ENCODE assay signal across 10 mouse cellular contexts in genomic region chr15:5086162-5086561, GRCm38 (mm10). TPM values are rescaled to one million over a fixed set of nuclear protein-coding genes. Genes with fewer than 3 reads are reported as not detected.
A peak's percentile ranks its signal among the peaks of the same experiment; 100 is the strongest.
DNase-seq lines count a peak whose midpoint lies in the region; ATAC-seq and TF ChIP-seq lines count a peak whose summit lies in the region.
"Had no signal": no experiment of that assay in that cellular context is flagged by ENCODE, and none has a peak within 500 bp of the region (broad histone marks: within the 10 kb centered on the region; RNA-seq: fewer than 3 reads in every experiment).

No protein-coding gene starts in this region.

- ATAC-seq in Patski: no peak
- ATAC-seq: intestine, embryonic 15.5 days had no signal

- TF ChIP-seq POLR2A in cerebellum, adult 2 months (IDR thresholded peaks at IDR 0.05; ENCODE audit: borderline replicate concordance, insufficient read depth, low read length): no peak

- DNase-seq in cerebellum, adult 2 months: no peak
- no peak for DNase-seq in cerebellum, adult 8-10 months
- no peak for DNase-seq in layer of hippocampus, adult 2 months (ENCODE audit: low spot score in 2 of 2)
- no peak for DNase-seq in layer of hippocampus, adult 11-12 months (ENCODE audit: low spot score)
- no peak for DNase-seq in Patski (ENCODE audit: low read depth, low spot score)
- DNase-seq in lung, postnatal 10 days: peak; percentile 22
- no peak for DNase-seq in cerebellum, adult 18-20 months
- DNase-seq in cerebellum, postnatal 36 days: no peak

- in situ Hi-C loops in Patski (cut with MboI; ENCODE audit: low pct_unique_long_range_greater_than_20kb): loop anchor here (10.0 kb wide), 1 partner anchor 1129 kb away; no protein-coding TSS in a partner anchor

- H3K27me3 ChIP-seq in cerebellum, adult 2 months (ENCODE audit: control insufficient read depth, insufficient read depth, low read length): no peaks in the 10 kb centered on the region
- H3K27me3 ChIP-seq in Patski: peaks cover 18% of the 10 kb centered on the region
- H3K27me3 ChIP-seq: intestine, embryonic 15.5 days had no signal

- H3K4me3 ChIP-seq in cerebellum, adult 2 months (replicated peaks; ENCODE audit: insufficient read depth, low read depth, low read length): no peak overlapping the region
- no peak overlapping the region for H3K4me3 ChIP-seq in layer of hippocampus, adult 2 months
- H3K4me3 ChIP-seq: intestine, embryonic 15.5 days had no signal

- CTCF ChIA-PET in Patski (lab: Charles Lee): no interaction called here

- TF ChIP-seq CTCF in cerebellum, adult 2 months (IDR thresholded peaks at IDR 0.05; ENCODE audit: borderline replicate concordance, insufficient read depth, low read depth, low read length): peak; percentile 5; the same call in 1 of the 2 replicates
- peak; percentile 80 for TF ChIP-seq CTCF in layer of hippocampus, adult 2 months (conservative IDR thresholded peaks at IDR 0.05)
- TF ChIP-seq CTCF in Patski (IDR thresholded peaks at IDR 0.05): peak; percentile 64

- H3K4me1 ChIP-seq in cerebellum, adult 2 months (ENCODE audit: control insufficient read depth, insufficient read depth, low read length): no peaks in the 10 kb centered on the region
- H3K4me1 ChIP-seq: intestine, embryonic 15.5 days had no signal

- no peak overlapping the region for H3K27ac ChIP-seq in cerebellum, adult 2 months (ENCODE audit: insufficient read depth, low read length)
- H3K27ac ChIP-seq in layer of hippocampus, adult 2 months: no peak overlapping the region
- H3K27ac ChIP-seq: intestine, embryonic 15.5 days had no signal

- POLR2A ChIA-PET in Patski (lab: Charles Lee): no interaction called here

- 25% methylated on average over 2 of the region's 2 CpGs for WGBS in cerebellum, adult 2 months

RNA-seq across cellular contexts. Expression of gene Card6, which starts 22.2 kb away (rescaled TPM):
- polyA plus RNA-seq in cerebellum, adult 2 months (2012; rRNA removed): 0.59 and 0.70 TPM in 2 replicates
- 1 to 10 TPM; 5.8 to 6.6 TPM for total RNA-seq in layer of hippocampus, adult 2 months (2021)
- polyA plus RNA-seq in Patski (2021): 4.0 TPM

RNA-seq across cellular contexts. Expression of gene C7, which starts 22.6 kb away (rescaled TPM):
- 0.03 and 0.07 TPM in 2 replicates for polyA plus RNA-seq in cerebellum, adult 2 months (2012; rRNA removed)
- under 1 TPM; 0.13 to 0.17 TPM for total RNA-seq in layer of hippocampus, adult 2 months (2021)
- polyA plus RNA-seq in Patski (2021): not detected
- polyA plus RNA-seq: limb, embryonic 11.5 days had no signal

RNA-seq across cellular contexts. Expression of gene Rpl37, which starts 30.3 kb away (rescaled TPM):
- 845 and 981 TPM in 2 replicates for polyA plus RNA-seq in cerebellum, adult 2 months (2012; rRNA removed)
- 100 to 1,000 TPM; 308 to 352 TPM for total RNA-seq in layer of hippocampus, adult 2 months (2021)
- 245 TPM for polyA plus RNA-seq in Patski (2021)

RNA-seq across cellular contexts. Expression of gene Prkaa1, which starts 57.5 kb away (rescaled TPM):
- polyA plus RNA-seq in cerebellum, adult 2 months (2012; rRNA removed): 19.5 and 20.6 TPM in 2 replicates
- 10 to 100 TPM; 24.3 to 24.8 TPM for total RNA-seq in layer of hippocampus, adult 2 months (2021)
- 39.2 TPM for polyA plus RNA-seq in Patski (2021)

Comparison
In these comparisons a context has a peak if more than half of its experiments do, and no peak if none do; other contexts are left out.
1. CTCF ChIP-seq: peak in every context shown above with its lines; median percentile 80 in layer of hippocampus, adult 2 months; 64 in Patski; 5 in cerebellum, adult 2 months.